Comparison of ENCODE assay signal across 8 mouse cellular contexts in the genomic region with DNA sequence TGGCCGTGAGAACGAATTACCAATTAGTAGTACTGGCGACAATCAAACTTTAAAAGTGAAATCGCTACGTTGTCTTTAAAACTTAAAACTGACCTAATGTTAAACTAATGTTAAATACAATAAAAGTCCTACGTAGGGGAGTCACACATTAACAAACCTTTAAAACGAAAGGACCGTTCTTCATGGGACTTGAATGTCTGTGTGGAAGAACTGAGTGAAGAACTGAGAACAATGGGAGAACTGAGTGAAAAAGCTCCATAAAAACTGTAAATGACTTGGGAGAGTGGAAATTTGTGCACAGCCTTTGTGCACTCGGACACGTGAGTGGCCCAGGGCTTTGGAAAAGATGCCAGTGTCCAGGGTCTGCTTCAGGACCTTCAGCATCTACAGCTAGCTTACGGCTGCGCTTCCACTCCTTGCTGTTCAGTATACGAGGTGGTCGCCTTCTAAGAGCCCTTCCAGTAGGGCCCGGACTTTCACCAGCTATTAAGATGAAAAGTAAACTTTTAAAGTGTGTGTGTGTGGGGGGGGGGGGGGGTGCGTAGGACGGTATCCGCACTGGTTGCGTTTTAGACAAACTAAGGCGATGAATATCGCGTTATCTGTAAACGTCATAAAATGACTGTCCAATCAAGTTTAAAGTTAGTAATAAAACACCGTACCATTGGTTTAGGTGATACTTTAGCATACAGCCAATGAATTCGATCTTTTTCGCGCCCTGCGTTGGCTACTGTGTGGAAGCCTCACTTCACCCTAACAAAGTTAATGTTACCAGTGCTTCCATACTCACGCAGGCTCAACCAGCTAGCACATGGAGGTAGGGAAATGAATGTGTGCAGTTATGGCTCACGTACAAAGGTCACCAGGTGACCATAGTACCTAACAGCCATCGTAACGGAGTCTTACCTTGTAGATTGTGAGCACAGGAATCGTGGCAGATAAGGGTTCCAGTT. TPM values are rescaled to one million over a fixed set of nuclear protein-coding genes. Genes with fewer than 3 reads are reported as not detected.
DNase-seq lines count a peak whose midpoint lies in the region; ATAC-seq and TF ChIP-seq lines count a peak whose summit lies in the region.

No protein-coding gene starts in this region.

- no peaks in the 10 kb centered on the region for H3K9me3 ChIP-seq in ES-E14 (ENCODE audit: control insufficient read depth, insufficient read depth, low read depth, low read length)
- H3K9me3 ChIP-seq in forebrain, embryonic 15.5 days, result no peaks in the 10 kb centered on the region
- H3K9me3 ChIP-seq in neural tube, embryonic 14.5 days (ENCODE audit: control insufficient read depth, low read length), result no peaks in the 10 kb centered on the region

- peaks cover 0 to 8% of the 10 kb centered on the region in 2 experiments; a peak in 1 of 4 replicates for H3K4me1 ChIP-seq in ES-E14 (ENCODE audit: control insufficient read depth in 2 of 2, insufficient read depth in 2 of 2, low read length in 2 of 2, poor library complexity in 1 of 2)
- H3K4me1 ChIP-seq in forebrain, embryonic 15.5 days, result peaks cover 39% of the 10 kb centered on the region
- H3K4me1 ChIP-seq in neural tube, embryonic 14.5 days (ENCODE audit: control insufficient read depth, insufficient read depth, low read length), result peaks cover 19% of the 10 kb centered on the region

- ATAC-seq in forebrain, embryonic 15.5 days (replicated peaks), result peak; percentile 95
- ATAC-seq in neural tube, embryonic 14.5 days (ENCODE audit: low read depth), result peak; percentile 95

- H3K9ac ChIP-seq in ES-E14 (ENCODE audit: insufficient read depth, low read depth, low read length, poor library complexity, severe bottlenecking), result peak overlapping the region; percentile 82
- peak overlapping the region; percentile 60 for H3K9ac ChIP-seq in forebrain, embryonic 15.5 days (replicated peaks)
- peak overlapping the region; percentile 41 for H3K9ac ChIP-seq in neural tube, embryonic 14.5 days (replicated peaks; ENCODE audit: low read depth, low read length)

- H3K27ac ChIP-seq in ES-E14 (ENCODE audit: insufficient read depth, low read depth, low read length, poor library complexity, severe bottlenecking), result peak overlapping the region; percentile 89
- H3K27ac ChIP-seq in forebrain, embryonic 15.5 days (replicated peaks), result peak overlapping the region; percentile 89
- H3K27ac ChIP-seq in neural tube, embryonic 14.5 days (ENCODE audit: low read depth, low read length), result peak overlapping the region; percentile 49; the same call in 1 of the 2 replicates

- H3K4me2 ChIP-seq in forebrain, embryonic 15.5 days (replicated peaks), result peak overlapping the region; percentile 84
- peak overlapping the region; percentile 70 for H3K4me2 ChIP-seq in neural tube, embryonic 14.5 days (ENCODE audit: low read depth, low read length)

- H3K36me3 ChIP-seq in ES-E14 (ENCODE audit: control insufficient read depth, insufficient read depth, low read length, poor library complexity, severe bottlenecking), result no peaks in the 10 kb centered on the region
- H3K36me3 ChIP-seq in forebrain, embryonic 15.5 days, result no peaks in the 10 kb centered on the region
- H3K36me3 ChIP-seq in neural tube, embryonic 14.5 days (ENCODE audit: control insufficient read depth, insufficient read depth, low read length), result no peaks in the 10 kb centered on the region

- H3K4me3 ChIP-seq in ES-E14 (ENCODE audit: insufficient read depth in 1 of 2, low read depth in 1 of 2, low read length in 2 of 2, poor library complexity in 1 of 2, severe bottlenecking in 1 of 2), result peak overlapping the region; percentile 57 to 68
- peak overlapping the region; percentile 50 for H3K4me3 ChIP-seq in forebrain, embryonic 15.5 days
- peak overlapping the region; percentile 37 for H3K4me3 ChIP-seq in neural tube, embryonic 14.5 days (ENCODE audit: low read depth, low read length)

- intact Hi-C loops in heart, postnatal 36 days (cut with DNase I), result no loop called here

- no peaks in the 10 kb centered on the region for H3K27me3 ChIP-seq in forebrain, embryonic 15.5 days
- H3K27me3 ChIP-seq in neural tube, embryonic 14.5 days (ENCODE audit: control insufficient read depth, insufficient read depth, low read length), result no peaks in the 10 kb centered on the region

- 3% methylated on average over 33 of the region's 33 CpGs for WGBS in forebrain, embryonic 15.5 days
- 4% methylated on average over 33 of the region's 33 CpGs for WGBS in neural tube, embryonic 14.5 days

- DNase-seq in ES-E14 (ENCODE audit: low read depth, low spot score), result peak; percentile 70
- peak; percentile 66 for DNase-seq in cerebellum, adult 11-12 months
- peak; percentile 58 to 65 for DNase-seq in heart, postnatal 36 days
- peak; percentile 33 to 86 for DNase-seq in layer of hippocampus, adult 18-20 months (ENCODE audit: low spot score in 2 of 2)
- peak; percentile 29 to 53 for DNase-seq in lung, adult 18-20 months
- peak; percentile 72 for DNase-seq in testis, postnatal 10 days (ENCODE audit: low spot score)

- in situ Hi-C loops in ES-E14 (cut with MboI; ENCODE audit: low sequenced_read_pairs in 2 of 2, unreplicated experiment in 2 of 2), result no loop called here

TF ChIP-seq in ES-E14, 5 proteins besides CTCF, POLR2A, EP300 and RAD21:
- TF ChIP-seq ZC3H11A (IDR thresholded peaks at IDR 0.05; ENCODE audit: borderline replicate concordance, low read depth, low read length) (no peak), ZNF384 (IDR thresholded peaks at IDR 0.05; ENCODE audit: low read depth, low read length) (no peak), HCFC1 (IDR thresholded peaks at IDR 0.05; ENCODE audit: borderline replicate concordance, insufficient read depth, low read length) (no peak), MAFK (IDR thresholded peaks at IDR 0.05; ENCODE audit: insufficient read depth, low read depth, low read length) (no peak), CHD2 (IDR thresholded peaks at IDR 0.05; ENCODE audit: low read depth, low read length) (peak; percentile 89)

RNA-seq across cellular contexts. Expression of gene Hist1h1b, which starts 1.3 kb away (rescaled TPM):
- total RNA-seq in ES-E14 (2012; rRNA removed), result 619 and 849 TPM in 2 replicates
- polyA plus RNA-seq in forebrain, embryonic 15.5 days (2015; fragmentation: Nextera tagmentation; extraction: Ambion mirVana), result 9.6 and 13.7 TPM in 2 replicates
- total RNA-seq in heart, postnatal 36 days (2021), result 10 to 100 TPM in 1 of 2 experiments, 1 to 10 TPM in 1; 9.8 to 10.6 TPM
- 1 to 10 TPM; 4.4 to 4.9 TPM for total RNA-seq in layer of hippocampus, adult 18-20 months (2021)
- 0.68 and 1.3 TPM in 2 replicates for polyA plus RNA-seq in neural tube, embryonic 14.5 days (2014; fragmentation: Nextera tagmentation; extraction: Ambion mirVana)

RNA-seq across cellular contexts. Expression of gene Hist1h3i, which starts 4.1 kb away (rescaled TPM):
- 874 and 1,089 TPM in 2 replicates for total RNA-seq in ES-E14 (2012; rRNA removed)
- polyA plus RNA-seq in forebrain, embryonic 15.5 days (2015; fragmentation: Nextera tagmentation; extraction: Ambion mirVana), result 79.3 and 101 TPM in 2 replicates
- 10 to 100 TPM; 22.6 to 23.7 TPM for total RNA-seq in heart, postnatal 36 days (2021)
- total RNA-seq in layer of hippocampus, adult 18-20 months (2021), result 10 to 100 TPM; 45.5 to 56.3 TPM
- 21.5 and 30.1 TPM in 2 replicates for polyA plus RNA-seq in neural tube, embryonic 14.5 days (2014; fragmentation: Nextera tagmentation; extraction: Ambion mirVana)

RNA-seq across cellular contexts. Expression of gene Hist1h2an, which starts 7.9 kb away (rescaled TPM):
- 657 and 889 TPM in 2 replicates for total RNA-seq in ES-E14 (2012; rRNA removed)
- 2.6 and 3.0 TPM in 2 replicates for polyA plus RNA-seq in forebrain, embryonic 15.5 days (2015; fragmentation: Nextera tagmentation; extraction: Ambion mirVana)
- 1 to 10 TPM; 1.0 to 2.1 TPM for total RNA-seq in heart, postnatal 36 days (2021)
- total RNA-seq in layer of hippocampus, adult 18-20 months (2021), result not detected
- not detected in 2 replicates for polyA plus RNA-seq in neural tube, embryonic 14.5 days (2014; fragmentation: Nextera tagmentation; extraction: Ambion mirVana)

RNA-seq across cellular contexts. Expression of gene Hist1h2bp, which starts 8.2 kb away (rescaled TPM):
- 634 and 879 TPM in 2 replicates for total RNA-seq in ES-E14 (2012; rRNA removed)
- polyA plus RNA-seq in forebrain, embryonic 15.5 days (2015; fragmentation: Nextera tagmentation; extraction: Ambion mirVana), result 0.67 and 1.9 TPM in 2 replicates
- 1 to 10 TPM; 5.4 to 5.7 TPM for total RNA-seq in heart, postnatal 36 days (2021)
- total RNA-seq in layer of hippocampus, adult 18-20 months (2021), result 1 to 10 TPM; 4.7 to 5.9 TPM
- 0.54 TPM in 1 of 2 replicates, not detected in the other for polyA plus RNA-seq in neural tube, embryonic 14.5 days (2014; fragmentation: Nextera tagmentation; extraction: Ambion mirVana)

RNA-seq across cellular contexts. Expression of gene Hist1h2bn, which starts 25.2 kb away (rescaled TPM):
- total RNA-seq in ES-E14 (2012; rRNA removed), result 306 and 496 TPM in 2 replicates
- polyA plus RNA-seq in forebrain, embryonic 15.5 days (2015; fragmentation: Nextera tagmentation; extraction: Ambion mirVana), result 1.2 and 2.6 TPM in 2 replicates
- 10 to 100 TPM; 11.8 to 13.3 TPM for total RNA-seq in heart, postnatal 36 days (2021)
- 1 to 10 TPM; 2.7 to 6.6 TPM for total RNA-seq in layer of hippocampus, adult 18-20 months (2021)
- polyA plus RNA-seq in neural tube, embryonic 14.5 days (2014; fragmentation: Nextera tagmentation; extraction: Ambion mirVana), result 1.0 TPM in 1 of 2 replicates, not detected in the other

Comparison
In these comparisons a context has a peak if more than half of its experiments do, and no peak if none do; other contexts are left out.
1. Peak in every context shown above with its lines: DNase-seq, ATAC-seq, H3K4me3 ChIP-seq and H3K27ac ChIP-seq.
2. RNA of gene Hist1h1b, which starts 1.3 kb away (total RNA-seq): 619 to 849 TPM in ES-E14; 9.8 to 10.6 TPM in heart, postnatal 36 days and 4.4 to 4.9 TPM in layer of hippocampus, adult 18-20 months; every median in the first group is over 10 times any median in the second.
3. RNA of gene Hist1h3i, which starts 4.1 kb away (total RNA-seq): 874 to 1,089 TPM in ES-E14; 45.5 to 56.3 TPM in layer of hippocampus, adult 18-20 months and 22.6 to 23.7 TPM in heart, postnatal 36 days; every median in the first group is over 10 times any median in the second.
4. RNA of gene Hist1h2an, which starts 7.9 kb away (total RNA-seq): 657 to 889 TPM in ES-E14; 1.0 to 2.1 TPM in heart, postnatal 36 days and not detected in layer of hippocampus, adult 18-20 months; every median in the first group is over 100 times any median in the second.